Mouse (Mus musculus) inflammation-experienced regulatory T-cells, adult 6 months (primary cell): ENCODE data around the gene Gm37240. TPM values are rescaled to one million over a fixed set of nuclear protein-coding genes. Genes with fewer than 3 reads are reported as not detected.
A peak's percentile ranks its signal among the peaks of the same experiment; 100 is the strongest.
"Not testable (repeated sequence)": the region's sequence is repeated elsewhere in the genome, so short reads cannot be mapped to it uniquely, and the experiment has no call there.

Experiments
- ATAC-seq: one replicate; pipeline ENCODE4 v1.8.0; 2017
- polyA plus RNA-seq, 3 experiments: library from polyadenylated mRNA; unstranded; fragments of 100-300 nt; shearing (Covaris generic); gene quantifications; one replicate each; pipeline ENCODE4 v1.2.1; 2017

Gene Gm37240
- 1 to 10 TPM in 1 of 3 experiments, under 1 TPM in 2; 0.74 to 4.1 (median 0.98) TPM for polyA plus RNA-seq

DNA sequence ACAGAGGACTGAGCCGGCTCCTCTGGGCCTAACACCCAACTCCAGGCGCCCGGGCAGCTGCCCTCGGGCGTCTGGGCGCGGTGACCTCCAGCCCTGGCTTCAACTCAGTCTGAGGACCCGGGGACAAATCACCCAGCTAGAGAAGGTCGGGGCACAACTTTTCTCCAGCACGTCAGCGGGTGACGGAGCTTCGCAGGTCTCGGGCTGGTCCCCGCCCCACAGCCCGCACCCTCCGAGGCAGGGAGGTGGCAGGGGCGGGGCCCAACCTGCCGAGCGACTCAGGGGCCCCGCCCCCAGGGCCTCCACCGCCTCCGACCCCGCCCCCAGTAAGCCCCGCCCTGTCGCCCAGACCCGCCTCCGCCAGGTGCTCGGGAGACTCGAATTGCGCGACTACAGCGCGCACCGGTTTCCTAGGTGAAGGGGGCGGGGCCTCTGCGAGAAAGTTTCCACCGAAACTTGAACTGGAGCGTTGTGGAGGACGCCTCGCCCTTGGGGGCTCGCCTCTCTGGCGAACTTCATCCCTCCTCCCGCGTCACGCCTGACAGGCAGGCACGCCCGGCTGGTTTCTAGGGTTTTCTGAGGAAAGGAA, at the start of gene Gm37240, which contains the start of gene Glt28d2:
TSS of gene Gm37240 (minus strand) at position 280 of the 589 bp plus-strand sequence.
TSS of gene Glt28d2 (minus strand) at position 278 of the 589 bp plus-strand sequence.
- ATAC-seq, result peak; percentile 77

DNA sequence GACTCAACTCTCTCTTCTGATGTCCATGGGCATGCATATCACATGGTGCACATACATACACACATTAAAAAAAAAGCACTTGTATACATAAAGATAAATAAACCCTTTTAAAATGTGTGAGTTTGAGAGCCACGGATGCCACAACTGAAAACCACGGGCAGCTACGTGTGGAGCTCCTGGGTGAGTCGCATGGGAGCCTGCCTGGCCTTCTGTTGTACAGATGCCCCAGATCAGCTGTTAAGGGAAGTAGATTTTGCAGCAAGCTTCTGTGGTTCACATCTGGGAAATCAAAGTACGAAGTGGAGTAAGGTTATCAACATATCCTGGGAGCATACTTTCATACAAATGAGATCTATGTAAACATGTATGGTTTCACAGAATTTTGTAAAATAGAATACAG, 46.3 kb upstream of the Gm37240 start:
- ATAC-seq, result no peak

DNA sequence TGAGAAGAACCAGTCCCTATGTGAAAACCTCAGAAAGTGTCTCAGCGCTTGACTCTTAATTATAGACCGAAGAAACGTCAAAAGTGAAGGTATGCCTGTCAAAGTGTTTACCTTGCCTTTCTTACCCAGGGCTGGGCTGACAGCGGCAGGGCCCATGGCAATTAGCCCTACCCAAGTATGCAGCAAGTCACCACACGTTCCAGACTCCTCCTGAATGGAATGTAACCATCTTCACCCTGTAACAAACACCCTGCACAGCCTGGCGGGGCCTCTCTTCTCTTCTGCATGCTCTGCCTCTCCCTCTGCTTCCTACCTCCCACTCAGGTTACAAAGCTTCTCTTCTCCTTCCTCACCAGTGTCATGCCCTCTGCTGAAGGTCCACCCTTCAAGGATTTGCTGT, 44.5 kb upstream of the Gm37240 start:
- no peak for ATAC-seq

DNA sequence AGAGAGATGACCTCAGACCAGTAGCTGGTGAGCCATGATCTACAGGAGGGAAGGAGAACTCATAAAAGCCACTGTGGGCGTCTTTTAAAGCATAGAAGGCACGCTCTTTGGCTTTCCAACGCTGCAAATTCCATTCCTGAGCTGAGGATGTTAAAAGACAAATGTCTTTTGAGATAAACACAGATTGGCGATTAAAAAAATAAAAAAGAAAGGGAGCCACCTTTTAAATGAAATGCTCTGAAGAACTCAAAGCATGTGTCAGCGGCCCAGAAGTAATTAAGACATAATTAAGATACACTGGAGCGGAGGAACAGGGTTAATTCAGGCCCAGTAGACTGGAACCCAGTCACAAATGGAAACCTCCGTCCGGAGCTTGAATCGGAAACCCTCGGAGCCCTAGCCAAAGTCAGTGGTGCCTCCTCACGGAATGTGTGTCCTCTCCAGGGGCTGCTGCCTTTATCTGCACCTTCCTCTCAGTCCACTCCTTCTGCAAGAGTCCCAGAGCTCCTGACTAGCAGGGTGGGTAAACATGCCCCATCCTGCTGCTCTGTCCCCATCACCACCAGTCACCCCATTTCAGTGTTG, 43.4 kb upstream of the Gm37240 start:
- no peak for ATAC-seq

DNA sequence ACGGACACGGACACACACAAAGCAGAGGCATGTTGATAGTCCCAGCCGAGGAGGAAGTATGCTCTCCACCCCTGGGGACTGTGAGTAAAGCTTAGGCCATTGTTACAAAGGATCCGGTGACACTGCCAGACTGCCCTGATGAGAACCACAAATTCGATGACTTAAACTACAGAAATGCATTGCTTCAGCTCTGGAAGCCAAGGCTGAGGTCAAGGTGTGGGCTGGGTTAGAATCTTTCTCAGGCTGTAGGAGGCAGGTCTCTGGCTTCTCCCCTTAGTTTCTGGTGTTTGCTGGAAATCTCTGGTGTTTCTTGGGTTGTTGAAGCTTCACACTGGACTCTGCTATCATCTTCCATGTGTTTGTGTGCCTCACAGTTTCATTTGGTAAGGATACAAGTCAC, 42.4 kb upstream of the Gm37240 start:
- ATAC-seq, result no peak

DNA sequence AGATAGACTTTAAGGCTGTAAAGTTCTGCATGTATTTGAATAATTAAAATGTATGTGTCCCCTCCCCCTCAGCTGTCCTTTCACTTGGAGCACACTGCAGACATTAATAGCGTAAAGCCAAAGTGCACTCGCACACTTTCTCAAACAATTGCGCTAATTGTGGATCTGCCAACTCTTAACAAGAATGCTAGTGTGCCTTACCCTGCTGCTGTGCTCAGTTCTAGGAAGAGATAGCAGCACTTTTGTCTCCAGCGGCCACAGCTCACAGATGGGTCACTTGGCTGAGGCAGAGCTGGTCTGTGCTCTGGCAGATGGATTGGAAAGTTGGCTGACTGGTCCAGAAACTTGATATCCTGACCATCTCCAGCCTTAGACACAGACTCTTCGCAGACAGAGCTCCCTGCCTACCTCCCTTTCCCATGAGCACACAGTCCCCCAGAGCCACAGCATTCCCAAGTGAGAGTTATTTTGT, 40.9 kb upstream of the Gm37240 start:
- no peak for ATAC-seq

DNA sequence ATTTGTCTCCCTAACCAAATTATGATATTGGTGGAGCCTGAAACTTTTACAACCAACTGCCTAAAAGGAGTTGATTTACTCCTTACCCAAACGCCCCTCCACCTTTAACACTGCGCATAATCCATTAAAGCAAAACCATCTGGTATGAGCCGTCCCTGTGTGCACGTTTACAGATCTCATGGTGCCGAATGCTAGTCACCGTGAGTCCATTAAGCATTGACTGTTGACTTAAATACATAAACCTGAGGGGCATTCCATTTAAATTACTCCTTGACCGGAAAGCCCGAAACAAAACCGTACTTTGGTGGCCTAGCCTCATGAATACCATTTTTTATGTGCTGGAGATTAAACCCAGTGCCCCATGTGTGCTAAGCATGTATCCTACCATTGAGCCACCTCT, 40.0 kb upstream of the Gm37240 start:
- ATAC-seq, result no peak

DNA sequence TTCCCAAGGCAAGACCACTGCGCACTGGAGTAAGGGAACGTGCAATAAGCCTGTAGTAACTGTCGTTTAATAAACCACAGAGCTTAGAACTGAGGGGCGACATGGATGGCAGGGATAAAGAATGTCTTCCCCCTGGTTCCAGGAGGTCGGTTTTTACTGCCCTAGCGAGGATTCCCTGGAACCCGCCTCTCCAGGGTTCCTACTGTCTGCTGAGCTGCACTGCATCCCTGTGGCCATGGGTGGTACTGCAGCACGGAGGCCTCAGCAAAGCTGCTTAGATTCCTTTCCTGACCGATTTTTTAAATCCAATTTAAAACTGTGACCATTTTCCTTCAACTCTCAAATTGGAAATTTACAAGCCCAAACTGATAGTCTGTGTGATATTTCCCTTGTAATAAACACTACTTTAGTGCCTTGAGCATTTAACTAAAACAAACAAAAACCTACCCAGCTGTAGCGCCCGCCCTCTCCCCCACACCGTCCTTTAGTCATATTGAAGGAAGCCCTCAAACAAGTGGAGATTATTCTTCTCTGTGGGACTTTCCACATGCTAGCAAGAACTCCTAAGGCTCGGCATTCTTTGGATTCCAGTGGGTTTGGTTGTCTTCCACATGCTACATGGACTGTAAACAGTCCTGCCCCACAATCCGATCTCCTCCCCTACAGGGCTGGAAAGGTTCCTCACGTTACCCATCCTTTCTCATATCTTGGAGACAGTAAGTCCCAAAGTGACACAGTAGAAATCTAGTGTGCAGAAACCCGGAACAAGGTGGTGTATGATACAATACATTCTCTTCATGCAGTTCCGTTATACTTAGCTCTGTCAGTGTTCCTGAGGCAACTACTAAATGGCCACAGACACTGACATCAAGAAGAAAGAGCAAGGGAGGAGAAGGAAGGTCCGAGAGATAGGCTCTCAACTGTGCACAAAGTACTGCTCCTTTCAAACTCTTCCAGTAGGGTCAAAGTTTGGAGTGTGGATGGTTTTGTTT, 36.9 kb upstream of the Gm37240 start:
- peak; percentile 67 for ATAC-seq

DNA sequence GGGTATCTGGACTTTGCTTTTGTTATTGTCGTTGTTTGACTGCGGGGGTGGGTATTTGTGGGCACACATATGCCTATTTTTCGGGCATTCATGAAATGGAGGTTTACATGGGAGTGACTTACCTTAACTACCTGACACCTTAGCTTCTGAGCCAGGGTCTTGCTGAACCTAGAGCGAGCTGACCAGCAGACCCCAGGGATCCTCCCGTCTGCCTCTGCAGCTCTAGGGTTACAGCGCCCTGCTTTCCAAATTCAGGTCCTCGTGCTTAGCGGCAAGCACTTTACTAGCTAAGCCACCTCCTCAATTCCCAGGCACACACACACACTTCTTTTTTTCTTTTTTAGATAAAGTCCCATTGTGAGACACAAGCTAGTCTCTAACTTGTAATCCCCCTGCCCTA, 36.0 kb upstream of the Gm37240 start:
- ATAC-seq, result no peak

DNA sequence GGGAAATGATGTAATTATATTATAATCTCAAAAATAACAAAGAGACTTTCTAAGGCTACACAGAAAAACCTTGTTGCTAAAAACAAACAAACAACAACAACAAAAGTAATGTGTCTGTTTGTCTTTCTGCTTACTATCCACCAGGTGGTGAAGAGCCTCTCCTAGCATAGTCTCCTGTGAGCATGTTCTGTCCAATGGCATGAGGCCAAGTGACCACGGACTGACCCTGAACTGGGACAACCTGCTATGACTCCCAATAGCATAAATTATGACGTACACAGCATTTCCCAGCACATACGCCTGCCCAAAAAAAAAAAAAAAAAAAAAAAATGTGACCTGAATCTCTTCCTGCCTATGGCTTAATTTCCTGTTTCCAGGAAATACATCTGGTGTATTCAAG, 35.0 kb upstream of the Gm37240 start:
- no peak for ATAC-seq

DNA sequence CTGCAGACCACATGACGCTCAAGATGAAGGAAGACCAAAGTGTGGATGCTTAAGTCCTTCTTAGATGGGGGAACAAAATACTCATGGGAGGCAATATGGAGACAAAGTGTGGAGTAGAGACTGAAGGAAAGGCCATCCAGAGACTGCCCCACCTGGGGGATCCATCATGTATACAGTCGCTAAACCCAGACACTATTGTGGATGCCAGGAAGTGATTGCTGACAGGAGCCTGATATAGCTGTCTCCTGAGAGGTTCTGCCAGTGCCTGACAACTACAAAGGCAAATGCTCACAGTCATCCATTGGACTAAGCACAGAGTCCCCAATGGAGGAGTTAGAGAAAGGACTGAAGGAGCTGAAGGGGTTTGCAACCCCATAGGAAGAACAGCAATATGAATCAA, 33.4 kb upstream of the Gm37240 start:
- not testable (repeated sequence) for ATAC-seq

DNA sequence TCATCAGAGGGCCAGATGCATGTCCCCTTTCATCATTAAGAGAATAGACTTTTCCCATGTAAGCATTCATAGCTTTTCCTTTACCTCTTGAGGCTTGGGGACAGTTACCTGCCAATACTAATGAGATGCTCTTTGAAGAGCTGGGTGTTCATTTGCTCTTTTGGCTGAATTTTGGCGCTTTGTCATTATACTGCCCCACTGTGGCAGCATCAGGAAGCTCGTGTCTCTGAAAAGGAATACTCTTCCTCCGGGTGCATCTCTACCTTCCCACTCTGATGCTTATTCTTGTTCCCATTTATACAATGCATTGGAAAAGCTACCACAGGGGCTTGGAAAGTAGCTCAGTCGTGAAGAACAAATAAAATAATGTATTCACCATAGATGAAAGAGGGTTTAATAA, 30.3 kb upstream of the Gm37240 start:
- ATAC-seq, result no peak

DNA sequence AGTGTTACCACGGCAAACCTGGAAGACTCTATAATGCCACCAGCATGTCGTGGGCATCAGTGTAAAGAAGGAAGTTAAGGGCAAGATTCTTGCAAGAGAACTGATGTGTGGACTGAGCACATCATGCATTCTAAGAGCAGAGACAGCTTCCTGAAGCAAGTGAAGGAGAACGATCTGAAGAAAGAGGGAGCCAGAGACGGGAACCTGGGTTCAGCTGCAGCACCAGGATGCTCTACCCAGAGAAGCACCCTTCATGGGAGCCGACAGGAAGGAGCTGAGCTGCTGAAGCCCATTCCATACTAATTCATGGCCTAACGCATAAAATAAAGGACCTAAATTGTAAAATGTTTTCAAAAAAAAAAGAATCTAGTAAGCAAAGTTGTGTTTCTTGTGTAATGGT, 27.5 kb upstream of the Gm37240 start:
- ATAC-seq, result no peak

DNA sequence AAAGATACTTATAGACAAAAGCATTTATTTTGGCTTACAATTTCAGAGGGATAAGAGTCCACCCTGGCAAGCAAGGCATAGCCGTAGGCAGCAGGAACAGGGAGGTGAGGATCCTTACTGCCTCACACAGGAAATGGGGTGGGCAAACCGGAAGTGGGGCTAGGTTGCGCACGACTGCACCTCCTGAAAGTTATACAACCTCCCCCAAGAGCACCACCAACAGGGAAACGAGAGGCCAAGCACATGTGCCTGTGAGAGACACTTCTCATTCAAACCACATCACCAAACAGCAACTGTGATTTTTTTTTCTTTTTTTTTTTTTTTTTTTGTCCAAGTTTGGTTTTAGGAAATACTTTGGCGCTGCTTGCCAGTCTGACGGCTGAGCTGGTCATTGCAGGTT, 19.8 kb upstream of the Gm37240 start:
- ATAC-seq, result no peak

DNA sequence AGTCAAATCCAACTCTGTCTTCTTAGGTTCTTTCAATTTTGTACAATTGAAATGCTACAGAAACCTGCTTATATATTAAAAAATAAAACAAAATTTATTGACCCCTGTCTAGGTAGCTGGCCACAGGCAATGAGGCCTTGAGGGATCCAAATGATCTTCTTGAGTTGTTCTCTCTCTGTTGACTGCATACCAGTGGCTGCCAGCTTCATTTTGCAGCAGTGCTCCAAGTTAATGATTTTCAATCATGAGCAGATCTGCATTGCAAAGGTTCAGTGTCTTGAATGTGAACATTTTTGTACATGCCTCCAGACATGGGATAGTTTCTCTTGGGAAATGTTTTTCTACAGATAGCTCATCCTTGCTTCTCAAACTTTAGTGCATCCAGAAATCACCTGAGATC, 17.1 kb upstream of the Gm37240 start:
- ATAC-seq, result no peak

DNA sequence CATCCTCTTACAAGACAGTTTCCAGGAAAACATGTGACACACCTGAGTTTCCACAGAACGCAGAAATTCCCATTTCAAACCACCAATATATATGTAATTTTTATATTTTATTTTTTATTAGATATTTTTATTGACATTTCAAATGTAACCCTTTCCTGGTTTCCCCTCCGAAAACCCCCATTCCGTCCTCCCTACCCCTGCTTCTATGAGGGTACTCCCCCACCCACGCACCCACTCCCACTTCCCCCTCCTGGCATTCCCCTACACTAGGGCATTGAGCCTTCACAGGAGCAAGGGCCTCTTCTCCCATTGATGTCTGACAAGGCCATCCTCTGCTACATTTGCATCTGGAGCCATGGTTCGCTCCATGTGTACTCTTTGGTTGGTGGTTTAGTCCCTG, 7.7 kb upstream of the Gm37240 start:
- ATAC-seq, result peak; percentile 12

DNA sequence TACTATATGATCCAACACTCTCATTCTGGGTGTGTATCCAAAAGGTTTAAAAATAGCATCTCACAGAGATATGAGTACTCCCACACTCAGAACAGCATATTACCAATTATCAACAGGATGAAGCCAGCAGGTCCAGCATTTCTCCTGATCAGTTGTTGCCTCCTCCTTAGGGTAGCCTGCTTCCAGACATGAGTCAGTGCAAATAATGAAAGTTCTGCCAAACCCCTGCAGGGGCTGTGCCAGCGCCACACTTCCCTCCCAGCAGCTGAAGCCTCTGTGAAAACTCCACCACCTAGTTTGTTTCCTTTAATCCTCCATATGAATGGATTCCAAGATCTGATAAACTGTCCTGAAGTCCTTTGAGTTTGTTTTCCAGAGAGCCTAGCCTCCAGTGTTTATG, 4.3 kb upstream of the Gm37240 start:
- no peak for ATAC-seq

DNA sequence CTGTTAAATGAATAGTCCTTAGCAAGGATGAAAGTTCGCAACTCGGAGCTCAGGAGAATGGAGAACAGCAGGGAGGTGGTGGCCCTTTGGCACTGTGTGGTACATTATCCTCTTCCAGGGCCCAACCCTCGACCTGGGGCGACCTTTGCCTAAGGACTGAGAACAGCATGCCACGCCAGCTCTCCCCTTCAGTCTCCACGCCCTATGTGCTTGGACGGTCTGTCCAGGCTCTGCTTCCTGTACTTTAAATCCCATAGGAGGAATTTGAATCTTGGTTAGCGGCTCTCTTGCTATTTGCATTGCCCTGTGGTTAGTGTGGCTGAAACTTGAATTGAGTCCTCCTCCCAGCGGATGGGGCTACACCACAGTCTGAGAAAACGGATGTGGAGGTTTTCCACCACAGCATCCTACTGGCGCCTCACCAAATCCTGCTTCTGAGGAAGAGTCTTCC, 928 bp upstream of the Gm37240 start:
- ATAC-seq, result peak; percentile 66

DNA sequence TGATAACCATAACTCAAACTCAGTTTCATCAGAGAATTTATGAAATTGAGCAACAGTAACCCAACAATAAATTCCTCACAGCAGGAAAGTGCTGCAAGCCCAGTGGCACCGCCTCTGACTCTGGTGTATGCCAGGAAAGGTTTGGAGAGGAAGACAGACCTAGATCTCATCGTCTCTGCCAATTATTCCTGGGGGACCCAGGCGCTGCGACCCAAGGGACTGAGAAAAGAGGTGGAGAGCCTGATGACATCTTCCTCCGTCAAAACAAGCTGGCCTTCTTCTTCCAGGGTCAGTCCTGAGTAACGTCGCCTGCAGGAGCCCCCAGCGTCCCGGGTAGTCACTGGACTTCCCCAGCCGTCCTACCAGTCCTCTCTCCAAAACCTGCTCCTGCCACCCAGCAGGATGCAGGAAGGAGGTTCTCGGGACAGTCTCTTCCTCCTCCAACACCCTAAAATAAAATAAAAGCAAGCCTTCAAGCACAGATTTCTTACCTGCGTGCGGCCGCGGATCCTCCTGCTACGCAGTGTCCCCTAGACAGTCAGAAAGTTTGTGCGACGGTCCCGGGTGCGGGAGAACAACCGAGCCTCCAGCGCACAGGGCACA, 581 bp downstream of the Gm37240 start:
- no peak for ATAC-seq

DNA sequence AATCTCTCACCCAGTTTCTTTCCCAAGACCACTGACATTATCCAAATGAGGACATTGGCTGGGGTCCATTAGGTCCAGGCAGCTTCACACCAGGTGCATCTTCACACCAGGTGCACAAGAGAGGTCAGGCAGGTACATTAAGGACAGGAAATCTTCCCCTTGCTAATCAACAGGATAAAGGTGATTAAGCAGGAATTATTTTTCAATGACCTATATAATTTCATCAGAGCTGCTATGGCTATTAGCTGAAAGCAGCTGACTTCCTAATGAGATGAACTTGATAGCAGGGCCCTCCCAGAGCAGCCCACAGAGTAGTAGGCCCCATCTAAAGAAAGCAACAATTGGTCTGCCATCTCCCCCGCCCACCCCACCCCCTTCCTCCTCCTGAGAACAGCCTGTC, 1.4 kb downstream of the Gm37240 start:
- no peak for ATAC-seq

DNA sequence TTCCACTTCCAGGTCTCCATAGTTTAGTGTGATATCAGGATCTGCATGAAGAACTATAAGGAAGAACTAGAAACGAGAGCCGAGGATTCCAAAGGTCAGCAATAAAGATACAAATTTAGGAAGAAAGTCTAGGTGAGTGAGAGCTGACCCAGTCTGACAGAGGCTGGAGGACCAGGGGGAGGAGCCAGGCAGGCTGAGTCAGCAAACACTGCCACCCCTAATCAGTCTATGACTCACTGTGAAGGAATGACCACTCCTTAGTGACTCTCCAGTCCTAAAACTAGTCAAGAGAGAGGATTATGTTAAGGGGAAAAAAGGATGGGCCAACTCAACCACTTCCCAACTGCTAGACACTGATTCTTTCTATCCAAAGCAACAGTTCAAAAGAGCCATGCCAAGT, 6.6 kb downstream of the Gm37240 start:
- ATAC-seq, result no peak

DNA sequence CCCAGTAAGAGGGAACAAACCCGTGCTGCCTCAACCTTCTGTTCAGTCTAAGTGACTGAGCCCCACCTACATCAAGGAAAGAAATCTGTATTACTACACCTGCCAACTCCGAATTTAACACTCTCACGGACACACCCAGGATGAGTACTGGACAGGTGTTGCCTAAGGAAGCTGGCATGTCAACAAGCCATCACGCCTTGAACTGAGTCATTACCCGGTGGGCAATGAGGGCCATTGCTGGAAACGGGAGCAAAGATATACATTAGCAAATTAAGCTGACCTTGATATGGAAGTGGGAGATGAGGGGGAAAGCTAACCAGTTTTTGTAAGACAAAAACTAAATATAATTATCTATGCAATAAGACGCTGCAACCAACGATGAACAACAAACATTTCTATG, 7.2 kb downstream of the Gm37240 start:
- no peak for ATAC-seq

DNA sequence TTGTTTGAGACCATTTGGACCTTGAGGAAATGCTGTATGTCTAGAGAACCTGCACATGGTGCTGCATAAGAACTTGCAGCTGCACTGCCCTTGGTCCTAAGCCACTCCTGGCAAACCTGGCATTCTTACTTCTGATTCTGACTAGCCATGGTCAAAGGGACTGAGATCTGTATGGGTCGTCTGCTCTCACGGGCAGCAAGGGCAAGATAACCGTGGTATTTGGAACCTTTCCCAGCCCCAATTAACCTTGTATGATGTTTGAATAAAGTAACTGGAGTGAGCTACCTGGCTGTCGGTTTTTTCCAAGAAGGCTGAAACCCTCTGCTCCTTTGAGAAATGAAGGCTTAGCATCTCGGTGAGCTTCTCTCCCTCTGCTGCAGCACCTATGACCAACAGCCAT, 8.4 kb downstream of the Gm37240 start:
- no peak for ATAC-seq
